Mouse (Mus musculus): ENCODE data around the gene Pdgfc. TPM values are rescaled to one million over a fixed set of nuclear protein-coding genes. Genes with fewer than 3 reads are reported as not detected.
A peak's percentile ranks its signal among the peaks of the same experiment; 100 is the strongest.
"Not testable (repeated sequence)": the region's sequence is repeated elsewhere in the genome, so short reads cannot be mapped to it uniquely, and the experiment has no call there.

Pdgfc gene
- polyA plus RNA-seq, 1 experiment from 2014 or later = 7.7 TPM

DNA sequence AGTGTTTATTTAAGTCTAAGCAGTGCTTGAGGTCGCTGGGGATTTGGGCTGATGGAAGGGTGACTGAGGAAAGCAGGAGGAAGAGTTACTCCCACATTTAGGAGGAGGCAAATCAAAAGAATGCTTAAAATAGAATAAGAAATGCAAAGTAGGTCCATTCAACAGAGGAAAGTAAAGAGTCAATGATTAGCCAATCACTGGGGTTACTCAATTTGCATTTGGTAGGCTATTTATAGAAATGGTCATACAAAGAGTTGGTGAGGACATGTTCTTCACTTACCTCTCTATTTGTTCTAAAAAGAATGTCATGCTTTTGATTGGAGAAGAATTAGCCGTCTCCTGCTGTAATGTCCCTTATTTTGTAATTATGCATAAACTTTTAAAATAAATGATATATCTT is 90.8 kb downstream of the Pdgfc start:
- no peak for DNase-seq (ENCODE audit: low spot score)
- Histone ChIP-seq H3K36me3 (no peaks in the 10 kb centered on the region), H3K27me3 (ENCODE audit: low read depth, poor library complexity, severe bottlenecking) (no peaks in the 10 kb centered on the region), H3K4me1 (peaks cover 12% of the 10 kb centered on the region), H3K27ac (replicated peaks) (no peak overlapping the region), H3K4me3 (no peak overlapping the region), H3K9me3 (replicated peaks) (no peaks in the 10 kb centered on the region)
- WGBS = 45% methylated on average over 2 of the region's 2 CpGs

DNA sequence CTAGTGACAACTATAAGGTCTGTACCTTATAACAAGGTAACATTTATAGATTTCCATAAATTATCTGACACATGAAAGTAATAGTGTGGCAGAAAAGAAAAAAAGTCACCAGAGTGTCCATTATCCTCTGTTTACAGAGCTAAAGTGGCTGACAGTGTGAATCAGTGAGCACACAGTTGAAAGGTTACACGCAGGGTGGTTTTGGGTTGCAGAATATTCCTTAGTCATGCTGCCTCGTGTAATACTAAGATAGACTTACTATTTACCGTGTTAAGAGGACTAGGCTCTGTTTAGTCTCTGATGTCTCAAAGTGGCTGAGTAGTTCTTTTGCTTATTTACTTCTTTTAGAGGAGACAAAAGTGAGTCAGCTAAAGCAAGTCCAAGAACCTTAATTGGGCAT is 100.8 kb downstream of the Pdgfc start:
- Histone ChIP-seq H3K36me3 (no peaks in the 10 kb centered on the region), H3K9me3 (replicated peaks) (no peaks in the 10 kb centered on the region), H3K4me3 (no peak overlapping the region), H3K27ac (replicated peaks) (no peak overlapping the region), H3K27me3 (ENCODE audit: low read depth, poor library complexity, severe bottlenecking) (no peaks in the 10 kb centered on the region), H3K4me1 (no peaks in the 10 kb centered on the region)
- WGBS = 83% methylated on average over 3 of the region's 3 CpGs
- DNase-seq (ENCODE audit: low spot score) = no peak

DNA sequence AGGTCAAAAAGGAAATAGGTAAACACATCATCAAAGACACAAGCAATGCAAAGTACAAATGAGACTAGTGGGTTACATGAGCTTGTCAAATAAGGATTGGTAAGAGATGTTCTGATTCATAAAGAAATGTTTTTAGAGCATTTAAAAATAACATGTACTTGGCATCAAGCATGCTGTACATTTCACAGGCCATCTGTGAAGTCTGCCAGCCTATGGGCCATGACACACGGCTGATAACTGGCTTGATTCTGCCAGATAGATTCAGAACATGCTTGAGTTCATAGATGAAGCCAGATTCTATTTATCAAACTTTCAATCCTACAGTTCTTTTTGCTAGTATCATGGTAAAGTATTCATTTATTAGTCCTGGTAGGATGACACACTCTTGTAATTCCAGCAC is 101.8 kb downstream of the Pdgfc start:
- not testable (repeated sequence) for H3K4me3 ChIP-seq; H3K36me3 ChIP-seq; H3K27me3 ChIP-seq (ENCODE audit: low read depth, poor library complexity, severe bottlenecking); H3K9me3 ChIP-seq (replicated peaks); DNase-seq (ENCODE audit: low spot score); H3K27ac ChIP-seq (replicated peaks); H3K4me1 ChIP-seq
- WGBS = 89% methylated on average over 1 of the region's 1 CpGs

DNA sequence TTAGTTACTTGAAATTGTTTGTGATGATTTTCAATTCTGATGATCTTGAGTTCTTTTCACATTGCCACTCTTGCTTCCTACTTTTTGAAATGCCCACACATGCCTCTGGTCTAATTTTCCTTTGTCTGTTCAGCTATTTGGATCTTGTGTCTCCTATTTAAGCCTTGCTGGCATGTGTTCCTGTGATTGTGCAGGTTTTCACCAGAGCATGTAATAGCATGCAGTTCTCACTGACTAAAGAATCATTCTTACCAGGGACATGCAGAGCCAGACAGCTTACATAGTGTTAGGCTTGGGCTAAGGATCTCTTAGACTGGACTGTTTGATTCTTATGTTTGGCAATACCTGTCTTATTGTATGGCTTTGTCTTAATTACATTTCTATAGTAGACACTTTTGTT is 107.5 kb downstream of the Pdgfc start:
- H3K27me3 ChIP-seq (ENCODE audit: low read depth, poor library complexity, severe bottlenecking) = no peaks in the 10 kb centered on the region
- H3K4me3 ChIP-seq = no peak overlapping the region
- H3K36me3 ChIP-seq = no peaks in the 10 kb centered on the region
- no peak for DNase-seq (ENCODE audit: low spot score)
- H3K4me1 ChIP-seq = peaks cover under 1% of the 10 kb centered on the region; the same call in 1 of the 2 replicates
- no peaks in the 10 kb centered on the region for H3K9me3 ChIP-seq (replicated peaks)
- H3K27ac ChIP-seq (replicated peaks) = no peak overlapping the region

DNA sequence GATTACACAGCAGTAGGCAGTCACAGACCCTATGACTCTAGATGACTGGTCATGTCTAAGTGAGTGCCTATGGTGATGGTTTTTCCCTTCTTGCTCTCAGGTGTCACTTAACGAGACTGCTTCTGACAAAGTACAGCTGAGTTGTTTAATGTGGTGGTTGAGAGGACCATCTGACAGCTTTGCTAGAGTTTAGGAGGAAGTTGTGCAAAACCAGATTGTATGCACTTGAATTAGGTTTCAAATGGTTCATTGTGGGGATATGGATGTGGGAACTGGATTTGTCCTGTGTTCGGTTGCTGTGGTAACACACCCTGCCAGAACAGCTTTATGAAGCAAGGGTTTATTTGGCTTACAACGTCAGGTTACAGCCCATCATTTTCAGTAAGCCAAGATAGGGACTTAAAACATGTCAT is 112.9 kb downstream of the Pdgfc start:
- DNase-seq (ENCODE audit: low spot score) = no peak
- 72% methylated on average over 3 of the region's 3 CpGs for WGBS
- H3K4me1 ChIP-seq = peaks cover 19% of the 10 kb centered on the region

DNA sequence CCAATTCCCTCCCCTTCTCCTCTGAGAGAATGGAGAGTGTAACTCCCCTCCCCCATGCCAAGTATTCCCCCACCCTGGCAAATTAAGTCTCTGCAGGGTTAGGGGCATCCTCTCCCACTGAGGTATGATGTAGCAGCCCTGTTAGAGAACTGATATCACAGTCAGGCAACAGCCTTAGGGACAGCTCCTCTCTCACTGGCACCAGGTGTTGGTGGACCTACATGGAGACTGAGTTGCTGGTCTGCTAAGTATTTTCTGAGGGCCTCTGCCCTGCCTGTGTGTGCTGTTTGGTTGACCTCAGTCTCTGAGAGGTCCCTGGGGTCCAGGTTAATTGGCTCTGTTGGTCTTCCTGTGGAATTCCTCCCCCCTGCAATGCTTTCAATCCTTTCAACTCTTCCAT is 114.0 kb downstream of the Pdgfc start:
- Histone ChIP-seq H3K9me3 (replicated peaks) (no peaks in the 10 kb centered on the region), H3K27ac (replicated peaks) (0 out of 2 replicates have a peak overlapping the region, but pooled peaks have one; percentile 33), H3K27me3 (ENCODE audit: low read depth, poor library complexity, severe bottlenecking) (no peaks in the 10 kb centered on the region), H3K36me3 (no peaks in the 10 kb centered on the region), H3K4me3 (no peak overlapping the region), H3K4me1 (peaks cover 19% of the 10 kb centered on the region)
- DNase-seq (ENCODE audit: low spot score) = no peak

More for the DNA sequence above, 112.9 kb downstream of the Pdgfc start:
- H3K4me3 ChIP-seq = no peak overlapping the region
- no peak overlapping the region for H3K27ac ChIP-seq (replicated peaks)
- no peaks in the 10 kb centered on the region for H3K27me3 ChIP-seq (ENCODE audit: low read depth, poor library complexity, severe bottlenecking)
- no peaks in the 10 kb centered on the region for H3K36me3 ChIP-seq
- H3K9me3 ChIP-seq (replicated peaks) = no peaks in the 10 kb centered on the region

DNA sequence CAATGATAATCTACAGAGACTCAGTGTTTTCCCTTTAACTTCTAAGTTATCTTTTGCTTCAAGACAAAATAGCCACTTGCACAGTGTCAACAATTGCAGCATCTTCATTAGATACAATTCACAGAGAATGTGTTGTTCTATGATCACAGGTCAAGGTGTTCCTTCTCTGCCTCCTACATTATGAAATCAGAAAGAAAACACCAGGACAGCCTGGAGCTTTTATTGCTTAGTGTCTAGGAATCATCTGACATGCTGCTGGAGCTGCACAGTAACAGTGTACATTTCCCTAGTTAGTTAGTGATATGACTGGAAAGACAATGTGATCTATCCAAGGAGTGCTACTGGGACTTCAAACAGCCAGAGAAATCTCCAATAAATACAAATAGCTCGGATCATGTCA is 118.2 kb downstream of the Pdgfc start:
- no peaks in the 10 kb centered on the region for H3K36me3 ChIP-seq
- DNase-seq (ENCODE audit: low spot score) = no peak
- no peak overlapping the region for H3K27ac ChIP-seq (replicated peaks)
- H3K9me3 ChIP-seq (replicated peaks) = no peaks in the 10 kb centered on the region
- 70% methylated on average over 1 of the region's 1 CpGs for WGBS
- H3K4me3 ChIP-seq = no peak overlapping the region
- H3K27me3 ChIP-seq (ENCODE audit: low read depth, poor library complexity, severe bottlenecking) = no peaks in the 10 kb centered on the region
- peaks cover 11% of the 10 kb centered on the region for H3K4me1 ChIP-seq

DNA sequence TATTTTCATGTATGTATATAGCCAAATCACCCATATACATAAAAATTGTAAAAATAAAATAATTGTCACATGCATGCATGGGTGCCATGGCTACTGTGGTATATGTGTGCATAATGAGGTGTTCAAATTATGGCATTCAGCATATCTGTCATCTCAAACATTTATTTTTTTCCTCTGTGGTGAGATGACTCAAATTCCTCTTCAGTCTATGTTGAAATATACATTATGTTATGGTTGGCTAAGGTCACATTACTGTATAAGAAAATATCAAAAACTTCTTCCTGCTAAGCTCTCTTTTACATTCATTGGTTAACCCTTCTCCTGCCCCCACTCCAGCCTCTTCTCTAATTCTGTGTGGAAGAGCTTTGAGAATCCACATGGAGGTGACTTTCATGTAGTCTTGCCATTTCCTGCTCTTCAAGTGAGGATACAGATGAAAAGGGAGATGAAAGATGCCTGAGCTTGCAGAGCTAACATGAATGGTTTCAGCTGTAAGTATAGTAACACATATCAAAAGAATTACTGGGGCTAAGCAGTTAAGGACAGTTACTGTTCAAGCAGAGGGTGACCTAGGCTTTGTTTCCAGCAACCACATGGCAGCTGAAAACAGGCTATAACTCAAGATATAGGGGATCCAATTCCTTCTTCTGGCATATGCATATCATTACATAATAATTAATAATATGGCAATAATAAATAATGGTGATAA is 124.4 kb downstream of the Pdgfc start:
- H3K27ac ChIP-seq (replicated peaks) = no peak overlapping the region
- H3K27me3 ChIP-seq (ENCODE audit: low read depth, poor library complexity, severe bottlenecking) = no peaks in the 10 kb centered on the region
- no peaks in the 10 kb centered on the region for H3K4me1 ChIP-seq
- no peak overlapping the region for H3K4me3 ChIP-seq
- no peaks in the 10 kb centered on the region for H3K9me3 ChIP-seq (replicated peaks)
- H3K36me3 ChIP-seq = no peaks in the 10 kb centered on the region
- no peak for DNase-seq (ENCODE audit: low spot score)

DNA sequence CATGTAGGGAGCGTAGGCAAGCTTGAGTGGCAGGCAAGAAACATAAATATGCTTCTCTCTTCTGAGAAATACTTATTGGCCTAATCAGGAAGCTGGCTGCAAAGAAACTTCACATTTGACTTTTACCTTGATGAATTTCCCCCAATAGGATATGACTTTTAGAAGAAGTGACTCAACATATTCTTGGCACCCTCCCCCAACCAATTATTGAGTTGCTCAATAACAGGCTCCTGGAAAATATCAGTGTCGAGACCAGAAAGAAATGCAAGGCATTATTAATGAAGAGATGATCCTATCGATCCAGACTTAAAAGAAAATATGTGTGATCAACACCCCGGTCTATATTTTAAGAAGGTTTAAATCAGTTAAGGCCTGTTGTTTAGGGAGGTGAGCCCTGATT is 125.9 kb downstream of the Pdgfc start:
- H3K36me3 ChIP-seq = no peaks in the 10 kb centered on the region
- no peak overlapping the region for H3K4me3 ChIP-seq
- H3K27me3 ChIP-seq (ENCODE audit: low read depth, poor library complexity, severe bottlenecking) = no peaks in the 10 kb centered on the region
- 95% methylated on average over 4 of the region's 4 CpGs for WGBS
- H3K9me3 ChIP-seq (replicated peaks) = no peaks in the 10 kb centered on the region
- no peaks in the 10 kb centered on the region for H3K4me1 ChIP-seq
- no peak for DNase-seq (ENCODE audit: low spot score)
- H3K27ac ChIP-seq (replicated peaks) = no peak overlapping the region

DNA sequence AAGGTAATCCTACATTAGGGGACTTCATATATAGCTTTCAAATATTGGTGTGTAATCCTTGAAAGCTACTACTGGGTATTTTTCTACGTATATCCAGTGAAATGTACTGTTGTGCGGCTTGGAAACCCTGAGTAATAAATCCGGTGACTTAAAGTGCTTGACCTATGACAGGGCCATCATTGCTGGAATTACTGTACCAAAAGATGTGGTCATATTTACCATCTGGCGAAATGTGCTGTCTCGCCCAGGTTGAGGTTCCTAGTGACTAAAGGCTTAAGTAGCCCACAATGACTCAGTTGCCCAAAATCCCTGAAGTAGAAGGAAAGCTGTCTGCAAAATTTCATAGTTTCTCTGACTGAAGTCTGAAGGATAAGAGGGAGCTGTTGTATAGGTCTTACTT is 127.9 kb downstream of the Pdgfc start:
- Histone ChIP-seq H3K27me3 (ENCODE audit: low read depth, poor library complexity, severe bottlenecking) (no peaks in the 10 kb centered on the region), H3K4me3 (no peak overlapping the region), H3K27ac (replicated peaks) (no peak overlapping the region), H3K4me1 (no peaks in the 10 kb centered on the region), H3K9me3 (replicated peaks) (no peaks in the 10 kb centered on the region), H3K36me3 (no peaks in the 10 kb centered on the region)
- 95% methylated on average over 5 of the region's 5 CpGs for WGBS
- DNase-seq (ENCODE audit: low spot score) = no peak

DNA sequence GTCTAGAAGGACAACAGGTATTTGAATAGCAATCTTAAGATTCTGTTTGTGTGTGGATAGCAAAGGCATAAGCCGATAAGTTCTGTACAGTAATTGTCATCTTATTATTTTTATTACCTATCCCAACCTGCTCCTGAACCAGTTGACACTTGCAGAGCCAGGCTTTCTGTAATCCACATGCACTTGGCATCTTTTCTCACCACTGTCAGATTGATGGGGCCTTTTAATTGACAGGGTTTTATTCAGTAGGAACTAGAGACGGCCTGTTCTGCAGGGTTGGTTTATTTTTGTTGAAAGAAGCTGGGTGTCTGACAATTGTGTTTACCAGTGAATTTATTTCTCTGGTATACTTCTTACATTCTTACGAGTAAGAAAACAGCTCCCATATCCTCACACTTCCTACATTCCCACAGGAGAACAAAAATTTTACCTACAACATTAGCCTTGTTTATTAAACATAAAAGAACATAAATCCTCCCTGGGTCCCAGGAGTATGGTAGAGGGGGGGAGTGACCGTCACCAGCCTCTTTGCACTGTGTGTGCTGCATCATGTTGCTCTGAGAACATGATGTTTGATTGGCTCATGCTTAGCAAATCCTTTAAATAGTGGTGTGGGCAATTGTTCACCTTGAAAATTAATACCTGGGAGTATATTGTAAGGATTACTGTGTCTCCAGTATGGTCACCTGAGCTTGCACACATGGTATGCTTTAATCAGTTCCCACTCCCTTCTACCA is 134.0 kb downstream of the Pdgfc start:
- Histone ChIP-seq H3K4me3 (no peak overlapping the region), H3K27me3 (ENCODE audit: low read depth, poor library complexity, severe bottlenecking) (no peaks in the 10 kb centered on the region), H3K27ac (replicated peaks) (no peak overlapping the region), H3K4me1 (no peaks in the 10 kb centered on the region), H3K36me3 (no peaks in the 10 kb centered on the region), H3K9me3 (replicated peaks) (no peaks in the 10 kb centered on the region)
- 80% methylated on average over 4 of the region's 4 CpGs for WGBS
- no peak for DNase-seq (ENCODE audit: low spot score)

DNA sequence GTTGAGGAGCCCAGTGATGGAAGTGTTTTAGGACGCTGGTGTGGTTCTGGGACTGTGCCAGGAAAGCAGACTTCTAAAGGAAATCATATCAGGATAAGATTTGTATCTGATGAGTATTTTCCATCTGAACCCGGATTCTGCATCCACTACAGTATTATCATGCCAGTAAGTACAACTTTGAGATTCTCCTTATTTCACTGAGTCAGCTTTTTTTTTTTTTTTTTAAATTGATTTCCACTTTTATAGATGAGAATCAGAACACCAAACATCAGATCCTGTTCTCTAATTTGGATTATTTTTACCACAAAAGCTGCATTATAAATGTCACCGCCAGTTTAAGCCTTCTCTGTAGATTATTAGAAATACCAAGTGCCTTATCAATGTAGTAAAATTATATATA is 138.6 kb downstream of the Pdgfc start:
- Histone ChIP-seq H3K36me3 (no peaks in the 10 kb centered on the region), H3K4me3 (no peak overlapping the region), H3K27me3 (ENCODE audit: low read depth, poor library complexity, severe bottlenecking) (no peaks in the 10 kb centered on the region), H3K4me1 (no peaks in the 10 kb centered on the region), H3K9me3 (replicated peaks) (no peaks in the 10 kb centered on the region), H3K27ac (replicated peaks) (no peak overlapping the region)
- no peak for DNase-seq (ENCODE audit: low spot score)
- WGBS = 90% methylated on average over 3 of the region's 3 CpGs

DNA sequence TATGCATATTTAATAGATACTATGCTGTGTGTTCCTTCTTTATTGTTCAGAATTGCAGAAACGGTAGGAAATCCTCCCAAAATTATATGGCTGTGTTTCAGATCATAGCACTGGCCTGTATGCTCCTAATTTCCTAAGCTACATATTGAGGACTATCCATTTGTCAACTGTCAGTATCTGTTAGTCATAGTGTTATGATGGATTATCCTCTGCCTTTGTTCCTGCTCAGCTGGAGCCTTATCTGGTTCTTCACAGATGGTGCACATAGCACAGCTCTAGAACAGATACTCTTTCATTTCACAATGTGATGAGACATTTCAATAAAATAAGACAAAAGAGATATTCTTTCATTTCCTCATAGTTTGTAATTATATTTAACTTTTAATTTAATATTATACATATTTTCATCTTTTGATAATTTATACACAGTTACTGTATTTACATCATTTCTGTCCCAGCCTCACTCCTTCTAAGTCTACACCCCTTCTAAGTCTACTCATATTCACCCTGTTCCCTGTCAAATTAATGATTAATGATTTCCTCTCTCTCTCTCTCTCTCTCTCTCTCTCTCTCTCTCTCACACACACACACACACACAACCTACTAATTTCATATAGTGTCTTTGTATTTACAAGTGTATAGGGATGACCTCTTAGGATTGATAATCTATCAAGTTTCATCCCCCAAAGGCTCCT is 145.2 kb downstream of the Pdgfc start:
- Histone ChIP-seq H3K27me3 (ENCODE audit: low read depth, poor library complexity, severe bottlenecking) (no peaks in the 10 kb centered on the region), H3K9me3 (replicated peaks) (no peaks in the 10 kb centered on the region), H3K4me3 (no peak overlapping the region), H3K36me3 (no peaks in the 10 kb centered on the region), H3K27ac (replicated peaks) (no peak overlapping the region), H3K4me1 (no peaks in the 10 kb centered on the region)
- 88% methylated on average over 1 of the region's 1 CpGs for WGBS
- no peak for DNase-seq (ENCODE audit: low spot score)
